Mouse (Mus musculus) stomach, postnatal 0 days (tissue): Measurements from ENCODE around the gene Nsun4.

Source experiments
- CTCF ChIP-seq: IDR thresholded peaks from 2 replicates; pipeline ENCODE4 v1.5.1; 2016; ENCODE audit warnings: antibody characterized with exemption, low read depth, mild to moderate bottlenecking, moderate library complexity
- EP300 ChIP-seq: optimal IDR thresholded peaks from 2 replicates; pipeline ENCODE3; 2016; ENCODE audit warnings: antibody characterized with exemption

DNA sequence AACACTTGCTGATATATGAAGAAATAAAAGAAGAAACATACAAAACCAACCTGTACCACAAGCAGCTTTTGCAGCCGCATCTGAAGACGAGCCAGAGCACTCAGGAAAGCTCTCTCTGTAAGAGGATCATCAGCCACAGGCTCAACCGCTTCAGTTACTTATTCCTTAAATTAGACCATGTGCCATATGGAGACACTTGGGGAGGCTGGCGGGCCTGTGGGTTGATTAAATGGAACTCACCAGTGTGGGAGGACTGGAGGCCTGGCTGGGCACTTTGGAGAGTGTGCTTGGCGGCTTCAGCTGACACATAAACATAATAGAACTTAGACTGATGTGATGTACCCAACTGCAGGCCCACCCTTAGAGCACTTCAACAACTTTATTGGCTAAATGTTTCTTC, 20.3 kb downstream of the Nsun4 start:
- TF ChIP-seq CTCF (no peak), EP300 (no peak)
